Mouse (Mus musculus): ENCODE results near the gene Stard3nl. TPM values are rescaled to one million over a fixed set of nuclear protein-coding genes. Genes with fewer than 3 reads are reported as not detected.

The Stard3nl gene
- 207 and 215 TPM in 2 replicates for polyA plus RNA-seq (2015; fragmentation: Nextera tagmentation; extraction: Ambion mirVana)

DNA sequence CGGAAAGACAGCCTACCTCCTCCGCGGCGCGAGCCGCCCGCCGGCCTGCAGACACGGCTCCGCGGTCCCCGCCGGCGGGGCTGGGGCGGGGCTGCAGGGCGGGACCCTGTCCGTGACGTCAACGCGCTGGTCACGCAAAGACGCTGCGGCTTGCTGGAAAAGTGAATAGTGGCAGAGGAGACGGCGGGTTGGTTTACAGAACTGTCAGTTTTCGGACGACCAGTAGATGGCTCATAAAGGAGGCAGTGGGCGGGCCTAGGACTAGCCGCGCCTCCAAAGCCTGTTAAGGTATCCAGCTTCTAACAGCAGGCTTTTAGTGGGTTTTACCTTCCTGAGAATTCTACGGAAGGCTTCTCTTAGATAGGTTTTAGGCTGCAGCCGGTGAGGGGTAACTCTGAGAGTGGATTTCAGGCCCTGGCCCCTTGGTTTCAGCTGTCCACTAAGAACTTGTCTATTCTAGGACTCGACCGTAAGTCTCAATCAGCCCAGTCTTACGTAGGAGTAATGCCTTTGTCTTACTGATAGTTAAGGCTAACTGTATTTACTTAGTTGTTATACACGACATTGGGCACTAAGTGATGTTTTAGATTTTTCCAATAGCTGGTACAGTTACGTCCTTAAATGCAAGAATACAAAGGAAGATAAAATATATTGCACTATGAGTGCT lies at the start of gene Stard3nl:
Gene Stard3nl (minus strand): TSS at position 108 of the 667 bp plus-strand sequence.
- peaks cover 35% of the 10 kb centered on the region for H3K4me1 ChIP-seq (replicated peaks)
- no peaks in the 10 kb centered on the region for H3K36me3 ChIP-seq
- H3K4me2 ChIP-seq = peak within 1 kb of the TSS; percentile 70
- H3K9me3 ChIP-seq = no peaks in the 10 kb centered on the region
- H3K9ac ChIP-seq = peak within 1 kb of the TSS; percentile 95
- under 1% methylated on average over 37 of the region's 37 CpGs for WGBS
- peak within 1 kb of the TSS; percentile 92 for H3K27ac ChIP-seq (replicated peaks)
- ATAC-seq (ENCODE audit: low read depth) = peak; percentile 99
- no peaks in the 10 kb centered on the region for H3K27me3 ChIP-seq
- peak within 1 kb of the TSS; percentile 90 for H3K4me3 ChIP-seq

- H3K4me3 ChIP-seq = no peak overlapping the region
- 78% methylated on average over 10 of the region's 10 CpGs for WGBS
- no peak; the same call in 1 of the 2 replicates for ATAC-seq (ENCODE audit: low read depth)
Measured at GRCm38 (mm10) chr13:19438040-19438439, 42.4 kb upstream of the Stard3nl start.

DNA sequence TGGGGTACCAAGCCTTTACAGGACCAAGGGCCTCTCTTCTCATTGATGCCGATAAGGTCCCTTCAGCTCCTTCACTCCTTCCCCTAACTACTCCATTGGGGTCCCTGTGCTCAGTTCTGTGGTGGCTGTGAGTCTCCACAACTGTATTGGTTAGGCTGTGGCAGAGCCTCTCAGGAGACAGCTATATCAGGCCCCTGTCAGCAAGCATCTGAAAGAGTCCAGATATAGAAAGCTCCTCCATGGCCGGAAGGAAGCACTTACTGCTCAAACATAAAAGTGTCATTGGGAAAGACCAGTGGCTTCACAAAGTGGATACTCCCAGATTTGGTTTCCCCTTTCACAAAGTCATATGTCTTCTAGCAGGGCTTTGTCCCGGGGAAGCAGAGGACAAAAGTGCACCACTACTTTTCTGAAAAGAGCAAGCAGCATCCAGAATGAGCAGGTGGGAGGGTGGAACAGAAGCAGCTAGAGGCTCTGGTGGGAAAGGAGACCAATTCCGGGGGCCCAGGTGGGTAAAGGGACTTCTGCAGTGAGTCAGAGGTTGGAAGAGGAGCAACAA lies 34.3 kb upstream of the Stard3nl start:
- Histone ChIP-seq H3K27me3 (no peaks in the 10 kb centered on the region), H3K4me3 (no peak overlapping the region), H3K36me3 (no peaks in the 10 kb centered on the region), H3K9ac (no peak overlapping the region), H3K9me3 (no peaks in the 10 kb centered on the region), H3K27ac (replicated peaks) (no peak overlapping the region), H3K4me1 (replicated peaks) (no peaks in the 10 kb centered on the region), H3K4me2 (no peak overlapping the region)
- WGBS = 78% methylated on average over 4 of the region's 4 CpGs
- ATAC-seq (ENCODE audit: low read depth) = no peak

More at GRCm38 (mm10) chr13:19438040-19438439, 42.4 kb upstream of the Stard3nl start:
- no peak overlapping the region for H3K27ac ChIP-seq (replicated peaks)
- H3K9me3 ChIP-seq = no peaks in the 10 kb centered on the region
- H3K4me2 ChIP-seq = no peak overlapping the region
- no peak overlapping the region for H3K9ac ChIP-seq
- no peaks in the 10 kb centered on the region for H3K4me1 ChIP-seq (replicated peaks)
- H3K36me3 ChIP-seq = no peaks in the 10 kb centered on the region
- H3K27me3 ChIP-seq = no peaks in the 10 kb centered on the region

- Histone ChIP-seq H3K4me2 (no peak overlapping the region), H3K27ac (replicated peaks) (no peak overlapping the region), H3K27me3 (no peaks in the 10 kb centered on the region), H3K36me3 (no peaks in the 10 kb centered on the region), H3K4me1 (replicated peaks) (no peaks in the 10 kb centered on the region), H3K9me3 (no peaks in the 10 kb centered on the region), H3K4me3 (no peak overlapping the region), H3K9ac (no peak overlapping the region)
- 87% methylated on average over 5 of the region's 5 CpGs for WGBS
- no peak for ATAC-seq (ENCODE audit: low read depth)
Measured at GRCm38 (mm10) chr13:19428076-19428475, 32.5 kb upstream of the Stard3nl start.

GRCm38 (mm10) chr13:19424563-19424962 lies 29.0 kb upstream of the Stard3nl start:
- H3K4me3 ChIP-seq = no peak overlapping the region
- no peaks in the 10 kb centered on the region for H3K27me3 ChIP-seq
- H3K4me2 ChIP-seq = no peak overlapping the region
- no peaks in the 10 kb centered on the region for H3K9me3 ChIP-seq
- H3K4me1 ChIP-seq (replicated peaks) = no peaks in the 10 kb centered on the region
- H3K9ac ChIP-seq = no peak overlapping the region
- no peak overlapping the region for H3K27ac ChIP-seq (replicated peaks)
- 91% methylated on average over 4 of the region's 4 CpGs for WGBS
- no peak for ATAC-seq (ENCODE audit: low read depth)
- no peaks in the 10 kb centered on the region for H3K36me3 ChIP-seq

- ATAC-seq (ENCODE audit: low read depth) = no peak
- Histone ChIP-seq H3K4me3 (no peak overlapping the region), H3K4me1 (replicated peaks) (no peaks in the 10 kb centered on the region), H3K27me3 (no peaks in the 10 kb centered on the region), H3K9ac (no peak overlapping the region), H3K4me2 (no peak overlapping the region), H3K27ac (replicated peaks) (no peak overlapping the region), H3K9me3 (no peaks in the 10 kb centered on the region), H3K36me3 (no peaks in the 10 kb centered on the region)
- 76% methylated on average over 1 of the region's 1 CpGs for WGBS
Measured at GRCm38 (mm10) chr13:19422521-19422920, 26.9 kb upstream of the Stard3nl start.

- Histone ChIP-seq H3K27ac (replicated peaks) (no peak overlapping the region), H3K9ac (no peak overlapping the region), H3K36me3 (no peaks in the 10 kb centered on the region), H3K4me2 (no peak overlapping the region), H3K27me3 (no peaks in the 10 kb centered on the region), H3K9me3 (no peaks in the 10 kb centered on the region), H3K4me3 (no peak overlapping the region), H3K4me1 (replicated peaks) (no peaks in the 10 kb centered on the region)
- 90% methylated on average over 4 of the region's 4 CpGs for WGBS
- no peak for ATAC-seq (ENCODE audit: low read depth)
Measured at GRCm38 (mm10) chr13:19417885-19418521, 22.4 kb upstream of the Stard3nl start.

GRCm38 (mm10) chr13:19415894-19416531 lies 20.4 kb upstream of the Stard3nl start:
- Histone ChIP-seq H3K27ac (replicated peaks) (no peak overlapping the region), H3K4me1 (replicated peaks) (no peaks in the 10 kb centered on the region), H3K4me2 (no peak overlapping the region), H3K27me3 (no peaks in the 10 kb centered on the region), H3K9ac (no peak overlapping the region), H3K36me3 (no peaks in the 10 kb centered on the region), H3K4me3 (no peak overlapping the region), H3K9me3 (no peaks in the 10 kb centered on the region)
- WGBS = 53% methylated on average over 8 of the region's 8 CpGs
- no peak for ATAC-seq (ENCODE audit: low read depth)

DNA sequence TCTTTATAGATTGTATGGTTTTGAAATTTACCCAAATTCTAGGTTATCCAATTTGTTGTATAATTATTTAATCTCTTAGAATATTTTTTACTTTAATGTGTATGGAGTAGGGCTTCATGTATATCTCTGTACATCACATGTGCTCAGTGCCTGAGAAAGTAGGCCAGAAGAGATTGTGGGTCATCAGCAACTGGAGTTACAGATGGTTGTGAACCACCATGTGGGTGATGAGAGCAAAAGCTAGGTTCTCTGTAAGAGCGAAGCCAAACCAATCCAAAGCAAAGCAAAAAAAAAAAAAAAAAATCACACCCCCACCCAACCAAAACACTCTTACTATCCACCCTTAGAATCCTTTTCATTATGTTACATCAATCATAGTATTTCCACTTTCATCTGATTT lies 19.7 kb upstream of the Stard3nl start:
- H3K4me2 ChIP-seq = no peak overlapping the region
- H3K27ac ChIP-seq (replicated peaks) = no peak overlapping the region
- H3K9ac ChIP-seq = no peak overlapping the region
- no peaks in the 10 kb centered on the region for H3K36me3 ChIP-seq
- WGBS = 89% methylated on average over 1 of the region's 1 CpGs
- no peak for ATAC-seq (ENCODE audit: low read depth)
- no peaks in the 10 kb centered on the region for H3K4me1 ChIP-seq (replicated peaks)
- H3K27me3 ChIP-seq = no peaks in the 10 kb centered on the region
- H3K9me3 ChIP-seq = no peaks in the 10 kb centered on the region
- H3K4me3 ChIP-seq = no peak overlapping the region

GRCm38 (mm10) chr13:19412334-19412939 lies 16.8 kb upstream of the Stard3nl start:
- no peak for ATAC-seq (ENCODE audit: low read depth)
- H3K9me3 ChIP-seq = no peaks in the 10 kb centered on the region
- H3K36me3 ChIP-seq = no peaks in the 10 kb centered on the region
- H3K9ac ChIP-seq = no peak overlapping the region
- H3K4me2 ChIP-seq = no peak overlapping the region
- H3K27ac ChIP-seq (replicated peaks) = no peak overlapping the region
- no peaks in the 10 kb centered on the region for H3K27me3 ChIP-seq
- WGBS = 89% methylated on average over 2 of the region's 2 CpGs
- no peak overlapping the region for H3K4me3 ChIP-seq
- no peaks in the 10 kb centered on the region for H3K4me1 ChIP-seq (replicated peaks)

DNA sequence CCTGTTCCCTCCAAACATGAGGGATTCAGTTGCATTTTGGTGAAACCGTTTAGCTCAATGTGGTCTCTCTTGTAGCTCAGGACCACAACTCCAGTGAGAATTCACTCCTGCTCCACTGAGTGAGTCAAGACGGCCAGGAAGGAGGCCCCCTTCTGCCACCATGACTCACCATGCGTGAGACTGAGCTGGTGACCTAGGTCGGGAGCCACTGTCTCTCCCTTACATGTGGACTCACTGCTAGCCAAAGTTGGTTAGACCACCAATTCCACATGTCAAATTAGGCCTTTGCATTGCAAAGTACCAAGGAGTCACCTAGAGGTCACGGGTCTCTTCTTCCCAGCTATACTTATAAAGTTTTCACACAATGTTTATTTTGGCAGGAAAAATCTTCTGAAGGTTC lies 16.3 kb upstream of the Stard3nl start:
- no peak overlapping the region for H3K9ac ChIP-seq
- no peak overlapping the region for H3K27ac ChIP-seq (replicated peaks)
- H3K4me2 ChIP-seq = no peak overlapping the region
- no peak overlapping the region for H3K4me3 ChIP-seq
- no peaks in the 10 kb centered on the region for H3K36me3 ChIP-seq
- no peaks in the 10 kb centered on the region for H3K27me3 ChIP-seq
- no peaks in the 10 kb centered on the region for H3K9me3 ChIP-seq
- 84% methylated on average over 5 of the region's 5 CpGs for WGBS
- ATAC-seq (ENCODE audit: low read depth) = no peak
- H3K4me1 ChIP-seq (replicated peaks) = no peaks in the 10 kb centered on the region

- Histone ChIP-seq H3K9me3 (no peaks in the 10 kb centered on the region), H3K4me3 (no peak overlapping the region), H3K27ac (replicated peaks) (no peak overlapping the region), H3K36me3 (no peaks in the 10 kb centered on the region), H3K4me1 (replicated peaks) (no peaks in the 10 kb centered on the region), H3K27me3 (no peaks in the 10 kb centered on the region), H3K9ac (no peak overlapping the region), H3K4me2 (no peak overlapping the region)
- no peak for ATAC-seq (ENCODE audit: low read depth)
- 87% methylated on average over 4 of the region's 4 CpGs for WGBS
Measured at GRCm38 (mm10) chr13:19410694-19411093, 15.1 kb upstream of the Stard3nl start.
